Mouse (Mus musculus): ENCODE measurements around the gene Fbxo6. TPM values are rescaled to one million over a fixed set of nuclear protein-coding genes. Genes with fewer than 3 reads are reported as not detected.

Fbxo6 gene
- polyA plus RNA-seq, 1 experiment from 2014 or later, result 22.9 TPM

- Histone ChIP-seq H3K9ac (ENCODE audit: low read depth, low read length) (no peak overlapping the region), H3K4me3 (ENCODE audit: low read length) (no peak overlapping the region), H3K36me3 (ENCODE audit: control insufficient read depth, insufficient read depth, low read length) (peaks cover 30% of the 10 kb centered on the region)
Measured at GRCm38 (mm10) chr4:148154006-148154405, 2.1 kb upstream of the Fbxo6 start.

GRCm38 (mm10) chr4:148152547-148152946 lies 607 bp upstream of the Fbxo6 start:
- no peak overlapping the region for H3K4me2 ChIP-seq (ENCODE audit: low read length)
- H3K36me3 ChIP-seq (ENCODE audit: control insufficient read depth, insufficient read depth, low read length), result peaks cover 30% of the 10 kb centered on the region
- no peak overlapping the region for H3K4me3 ChIP-seq (ENCODE audit: low read length)
- H3K9me3 ChIP-seq (ENCODE audit: control insufficient read depth, low read length), result no peaks in the 10 kb centered on the region
- no peaks in the 10 kb centered on the region for H3K27me3 ChIP-seq (replicated peaks; ENCODE audit: control insufficient read depth, insufficient read depth, low read length)
- peaks cover 4% of the 10 kb centered on the region for H3K4me1 ChIP-seq (ENCODE audit: control insufficient read depth, insufficient read depth, low read depth, low read length)
- no peak for ATAC-seq
- no peak overlapping the region; the same call in 1 of the 2 replicates for H3K9ac ChIP-seq (ENCODE audit: low read depth, low read length)
- WGBS, result 84% methylated on average over 5 of the region's 5 CpGs
- no peak overlapping the region for H3K27ac ChIP-seq (ENCODE audit: low read depth, low read length)

More at GRCm38 (mm10) chr4:148154006-148154405, 2.1 kb upstream of the Fbxo6 start:
- H3K27ac ChIP-seq (ENCODE audit: low read depth, low read length), result no peak overlapping the region
- ATAC-seq, result no peak
- peaks cover 12% of the 10 kb centered on the region for H3K4me1 ChIP-seq (ENCODE audit: control insufficient read depth, insufficient read depth, low read depth, low read length)
- H3K27me3 ChIP-seq (replicated peaks; ENCODE audit: control insufficient read depth, insufficient read depth, low read length), result no peaks in the 10 kb centered on the region
- no peaks in the 10 kb centered on the region for H3K9me3 ChIP-seq (ENCODE audit: control insufficient read depth, low read length)
- H3K4me2 ChIP-seq (ENCODE audit: low read length), result no peak overlapping the region
- WGBS, result 96% methylated on average over 4 of the region's 4 CpGs

- ATAC-seq, result no peak
- H3K4me2 ChIP-seq (ENCODE audit: low read length), result peak overlapping the region; percentile 96
- no peaks in the 10 kb centered on the region for H3K27me3 ChIP-seq (replicated peaks; ENCODE audit: control insufficient read depth, insufficient read depth, low read length)
- peak overlapping the region; percentile 83 for H3K9ac ChIP-seq (ENCODE audit: low read depth, low read length)
- 39% methylated on average over 3 of the region's 3 CpGs for WGBS
- peaks cover 4% of the 10 kb centered on the region for H3K4me1 ChIP-seq (ENCODE audit: control insufficient read depth, insufficient read depth, low read depth, low read length)
- H3K9me3 ChIP-seq (ENCODE audit: control insufficient read depth, low read length), result no peaks in the 10 kb centered on the region
- peaks cover 25% of the 10 kb centered on the region for H3K36me3 ChIP-seq (ENCODE audit: control insufficient read depth, insufficient read depth, low read length)
- peak overlapping the region; percentile 59 for H3K4me3 ChIP-seq (ENCODE audit: low read length)
- H3K27ac ChIP-seq (ENCODE audit: low read depth, low read length), result peak overlapping the region; percentile 94
Measured at GRCm38 (mm10) chr4:148150953-148151266, 1.0 kb downstream of the Fbxo6 start.

- no peak overlapping the region for H3K4me3 ChIP-seq (ENCODE audit: low read length)
- H3K27ac ChIP-seq (ENCODE audit: low read depth, low read length), result no peak overlapping the region
- H3K4me2 ChIP-seq (ENCODE audit: low read length), result no peak overlapping the region
- peaks cover 25% of the 10 kb centered on the region for H3K36me3 ChIP-seq (ENCODE audit: control insufficient read depth, insufficient read depth, low read length)
- no peak for ATAC-seq
- WGBS, result 71% methylated on average over 7 of the region's 7 CpGs
- no peaks in the 10 kb centered on the region for H3K9me3 ChIP-seq (ENCODE audit: control insufficient read depth, low read length)
- peaks cover 4% of the 10 kb centered on the region for H3K4me1 ChIP-seq (ENCODE audit: control insufficient read depth, insufficient read depth, low read depth, low read length)
- no peaks in the 10 kb centered on the region for H3K27me3 ChIP-seq (replicated peaks; ENCODE audit: control insufficient read depth, insufficient read depth, low read length)
- H3K9ac ChIP-seq (ENCODE audit: low read depth, low read length), result no peak overlapping the region
Measured at GRCm38 (mm10) chr4:148150242-148150641, 1.7 kb downstream of the Fbxo6 start.

GRCm38 (mm10) chr4:148149540-148149939 lies 2.4 kb downstream of the Fbxo6 start:
- Histone ChIP-seq H3K27ac (ENCODE audit: low read depth, low read length) (no peak overlapping the region), H3K9me3 (ENCODE audit: control insufficient read depth, low read length) (no peaks in the 10 kb centered on the region), H3K4me2 (ENCODE audit: low read length) (no peak overlapping the region), H3K9ac (ENCODE audit: low read depth, low read length) (no peak overlapping the region), H3K27me3 (replicated peaks; ENCODE audit: control insufficient read depth, insufficient read depth, low read length) (no peaks in the 10 kb centered on the region), H3K4me1 (ENCODE audit: control insufficient read depth, insufficient read depth, low read depth, low read length) (peaks cover 4% of the 10 kb centered on the region), H3K4me3 (ENCODE audit: low read length) (no peak overlapping the region), H3K36me3 (ENCODE audit: control insufficient read depth, insufficient read depth, low read length) (peaks cover 27% of the 10 kb centered on the region)
- WGBS, result 67% methylated on average over 12 of the region's 12 CpGs
- no peak for ATAC-seq

GRCm38 (mm10) chr4:148147714-148148113 lies 4.2 kb downstream of the Fbxo6 start:
- Histone ChIP-seq H3K9me3 (ENCODE audit: control insufficient read depth, low read length) (no peaks in the 10 kb centered on the region), H3K9ac (ENCODE audit: low read depth, low read length) (no peak overlapping the region), H3K27me3 (replicated peaks; ENCODE audit: control insufficient read depth, insufficient read depth, low read length) (no peaks in the 10 kb centered on the region), H3K36me3 (ENCODE audit: control insufficient read depth, insufficient read depth, low read length) (peaks cover 16% of the 10 kb centered on the region), H3K4me2 (ENCODE audit: low read length) (no peak overlapping the region), H3K4me1 (ENCODE audit: control insufficient read depth, insufficient read depth, low read depth, low read length) (peaks cover 4% of the 10 kb centered on the region), H3K4me3 (ENCODE audit: low read length) (no peak overlapping the region), H3K27ac (ENCODE audit: low read depth, low read length) (no peak overlapping the region)
- ATAC-seq, result no peak
- 85% methylated on average over 2 of the region's 2 CpGs for WGBS

GRCm38 (mm10) chr4:148143721-148144120 lies 8.2 kb downstream of the Fbxo6 start:
- no peak for ATAC-seq
- H3K27ac ChIP-seq (ENCODE audit: low read depth, low read length), result no peak overlapping the region
- H3K9me3 ChIP-seq (ENCODE audit: control insufficient read depth, low read length), result no peaks in the 10 kb centered on the region
- no peak overlapping the region for H3K9ac ChIP-seq (ENCODE audit: low read depth, low read length)
- no peak overlapping the region for H3K4me3 ChIP-seq (ENCODE audit: low read length)
- peaks cover 16% of the 10 kb centered on the region for H3K36me3 ChIP-seq (ENCODE audit: control insufficient read depth, insufficient read depth, low read length)
- no peaks in the 10 kb centered on the region for H3K27me3 ChIP-seq (replicated peaks; ENCODE audit: control insufficient read depth, insufficient read depth, low read length)
- 84% methylated on average over 5 of the region's 5 CpGs for WGBS
- H3K4me1 ChIP-seq (ENCODE audit: control insufficient read depth, insufficient read depth, low read depth, low read length), result peaks cover 10% of the 10 kb centered on the region
- no peak overlapping the region for H3K4me2 ChIP-seq (ENCODE audit: low read length)

- peak overlapping the region; percentile 94 for H3K4me2 ChIP-seq (ENCODE audit: low read length)
- no peaks in the 10 kb centered on the region for H3K9me3 ChIP-seq (ENCODE audit: control insufficient read depth, low read length)
- peak overlapping the region; percentile 77 for H3K4me3 ChIP-seq (ENCODE audit: low read length)
- H3K4me1 ChIP-seq (ENCODE audit: control insufficient read depth, insufficient read depth, low read depth, low read length), result peaks cover 10% of the 10 kb centered on the region
- peak overlapping the region; percentile 81 for H3K9ac ChIP-seq (ENCODE audit: low read depth, low read length)
- H3K36me3 ChIP-seq (ENCODE audit: control insufficient read depth, insufficient read depth, low read length), result peaks cover 4% of the 10 kb centered on the region
- peak overlapping the region; percentile 91 for H3K27ac ChIP-seq (ENCODE audit: low read depth, low read length)
- no peaks in the 10 kb centered on the region for H3K27me3 ChIP-seq (replicated peaks; ENCODE audit: control insufficient read depth, insufficient read depth, low read length)
- ATAC-seq, result peak; percentile 94
- under 1% methylated on average over 62 of the region's 65 CpGs for WGBS
Measured at GRCm38 (mm10) chr4:148140098-148141011, 11.6 kb downstream of the Fbxo6 start.

- peak; percentile 18 for ATAC-seq
- peaks cover 10% of the 10 kb centered on the region for H3K4me1 ChIP-seq (ENCODE audit: control insufficient read depth, insufficient read depth, low read depth, low read length)
- H3K4me2 ChIP-seq (ENCODE audit: low read length), result peak overlapping the region; percentile 94
- no peaks in the 10 kb centered on the region for H3K9me3 ChIP-seq (ENCODE audit: control insufficient read depth, low read length)
- H3K27me3 ChIP-seq (replicated peaks; ENCODE audit: control insufficient read depth, insufficient read depth, low read length), result no peaks in the 10 kb centered on the region
- peak overlapping the region; percentile 81 for H3K9ac ChIP-seq (ENCODE audit: low read depth, low read length)
- peak overlapping the region; percentile 77 for H3K4me3 ChIP-seq (ENCODE audit: low read length)
- WGBS, result under 1% methylated on average over 12 of the region's 12 CpGs
- no peaks in the 10 kb centered on the region for H3K36me3 ChIP-seq (ENCODE audit: control insufficient read depth, insufficient read depth, low read length)
- peak overlapping the region; percentile 91 for H3K27ac ChIP-seq (ENCODE audit: low read depth, low read length)
Measured at GRCm38 (mm10) chr4:148139767-148140097, 12.2 kb downstream of the Fbxo6 start.
